Mouse (Mus musculus) ES-Bruce4 (cell line): ENCODE measurements around the gene Ltb4r2. TPM values are rescaled to one million over a fixed set of nuclear protein-coding genes. Genes with fewer than 3 reads are reported as not detected.

ENCODE experiments used
- H3K27ac ChIP-seq: 2 replicates; pipeline ENCODE4 v1.5.1; 2012; ENCODE audit warnings: low read length, inconsistent platforms; ENCODE audit not compliant: insufficient read depth
- H3K27me3 ChIP-seq: 2 replicates; pipeline ENCODE4 v1.6.1; 2012; ENCODE audit warnings: mild to moderate bottlenecking, low read length, inconsistent platforms; ENCODE audit not compliant: control insufficient read depth, poor library complexity, insufficient read depth, severe bottlenecking
- H3K36me3 ChIP-seq: 2 replicates; pipeline ENCODE4 v1.6.1; 2012; ENCODE audit warnings: inconsistent platforms, mild to moderate bottlenecking, low read length, moderate library complexity; ENCODE audit not compliant: control insufficient read depth, poor library complexity, insufficient read depth, severe bottlenecking
- H3K4me1 ChIP-seq: one replicate; pipeline ENCODE4 v1.8.1; 2011; ENCODE audit warnings: low read length; ENCODE audit not compliant: control insufficient read depth, insufficient read depth
- H3K4me3 ChIP-seq: 2 replicates; pipeline ENCODE4 v1.5.1; 2011; ENCODE audit warnings: low read depth, mild to moderate bottlenecking, low read length
- H3K9ac ChIP-seq: 2 replicates; pipeline ENCODE4 v1.6.1; 2012; ENCODE audit warnings: low read depth, mild to moderate bottlenecking, inconsistent platforms; ENCODE audit not compliant: poor library complexity, severe bottlenecking
- H3K9me3 ChIP-seq: replicated peaks from 2 replicates; pipeline ENCODE4 v1.6.1; 2012; ENCODE audit warnings: mild to moderate bottlenecking, low read length, inconsistent platforms; ENCODE audit not compliant: control insufficient read depth, poor library complexity, insufficient read depth, severe bottlenecking
- CTCF ChIP-seq: IDR thresholded peaks from one replicate; pipeline ENCODE4 v1.8.1; 2011; ENCODE audit warnings: low read depth, low read length
- EP300 ChIP-seq: IDR thresholded peaks from 2 replicates; pipeline ENCODE4 v1.6.1; 2011; ENCODE audit warnings: low read depth, low read length; ENCODE audit not compliant: insufficient read depth
- POLR2A ChIP-seq: IDR thresholded peaks from one replicate; pipeline ENCODE4 v1.8.1; 2011; ENCODE audit warnings: low read length; ENCODE audit not compliant: insufficient read depth
- polyA plus RNA-seq: library from polyadenylated mRNA; stranded (reverse); fragments of >200 nt; gene quantifications from 2 replicates; pipeline ENCODE4 v1.2.4, GENCODE M21; 2011; ENCODE audit warnings: low read depth; ENCODE audit not compliant: missing spikeins, insufficient read depth, insufficient read length

The Ltb4r2 gene
- polyA plus RNA-seq, 1 experiment = 5.3 TPM

GRCm38 (mm10) chr14:55733889-55734288, 27.3 kb upstream of the Ltb4r2 start:
- Histone ChIP-seq H3K27ac (no peak overlapping the region), H3K9ac (no peak overlapping the region), H3K27me3 (no peaks in the 10 kb centered on the region), H3K36me3 (no peaks in the 10 kb centered on the region; the same call in 1 of the 2 replicates), H3K4me3 (no peak overlapping the region), H3K4me1 (no peaks in the 10 kb centered on the region), H3K9me3 (no peaks in the 10 kb centered on the region)
- no peak for TF ChIP-seq CTCF
- no peak for TF ChIP-seq POLR2A
- TF ChIP-seq EP300 = no peak

GRCm38 (mm10) chr14:55734869-55735268, 26.4 kb upstream of the Ltb4r2 start:
- Histone ChIP-seq H3K27me3 (no peaks in the 10 kb centered on the region), H3K4me3 (no peak overlapping the region)

GRCm38 (mm10) chr14:55735334-55735733, 25.9 kb upstream of the Ltb4r2 start:
- Histone ChIP-seq H3K36me3 (no peaks in the 10 kb centered on the region; the same call in 1 of the 2 replicates), H3K27me3 (no peaks in the 10 kb centered on the region), H3K4me3 (no peak overlapping the region), H3K9ac (no peak overlapping the region), H3K9me3 (no peaks in the 10 kb centered on the region), H3K4me1 (no peaks in the 10 kb centered on the region), H3K27ac (no peak overlapping the region)
- TF ChIP-seq CTCF (no peak), POLR2A (no peak), EP300 (no peak)

More at GRCm38 (mm10) chr14:55734869-55735268, 26.4 kb upstream of the Ltb4r2 start:
- TF ChIP-seq POLR2A (no peak), EP300 (no peak), CTCF (no peak)
- H3K36me3 ChIP-seq = no peaks in the 10 kb centered on the region; the same call in 1 of the 2 replicates
- H3K27ac ChIP-seq = no peak overlapping the region
- H3K9ac ChIP-seq = no peak overlapping the region
- no peaks in the 10 kb centered on the region for H3K4me1 ChIP-seq
- no peaks in the 10 kb centered on the region for H3K9me3 ChIP-seq

GRCm38 (mm10) chr14:55735758-55736157, 25.5 kb upstream of the Ltb4r2 start:
- Histone ChIP-seq H3K36me3 (no peaks in the 10 kb centered on the region; the same call in 1 of the 2 replicates), H3K4me3 (no peak overlapping the region)
- no peak for TF ChIP-seq CTCF
- no peak for TF ChIP-seq POLR2A
- TF ChIP-seq EP300 = no peak

GRCm38 (mm10) chr14:55737086-55737687, 24.0 kb upstream of the Ltb4r2 start:
- Histone ChIP-seq H3K4me3 (no peak overlapping the region), H3K27me3 (no peaks in the 10 kb centered on the region), H3K9me3 (no peaks in the 10 kb centered on the region), H3K36me3 (no peaks in the 10 kb centered on the region; the same call in 1 of the 2 replicates), H3K9ac (no peak overlapping the region), H3K4me1 (no peaks in the 10 kb centered on the region), H3K27ac (no peak overlapping the region)
- TF ChIP-seq CTCF (no peak), EP300 (no peak), POLR2A (no peak)

More at GRCm38 (mm10) chr14:55735758-55736157, 25.5 kb upstream of the Ltb4r2 start:
- Histone ChIP-seq H3K27me3 (no peaks in the 10 kb centered on the region), H3K9me3 (no peaks in the 10 kb centered on the region), H3K9ac (no peak overlapping the region), H3K27ac (no peak overlapping the region), H3K4me1 (no peaks in the 10 kb centered on the region)

- TF ChIP-seq CTCF = peak; percentile 97
- TF ChIP-seq POLR2A = no peak
- H3K9me3 ChIP-seq = no peaks in the 10 kb centered on the region
- H3K4me1 ChIP-seq = no peaks in the 10 kb centered on the region
- no peak overlapping the region for H3K27ac ChIP-seq
- no peaks in the 10 kb centered on the region for H3K27me3 ChIP-seq
- peaks cover 9% of the 10 kb centered on the region; the same call in 1 of the 2 replicates for H3K36me3 ChIP-seq
- H3K9ac ChIP-seq = no peak overlapping the region
- no peak overlapping the region for H3K4me3 ChIP-seq
Observed at GRCm38 (mm10) chr14:55743711-55744110, 17.5 kb upstream of the Ltb4r2 start.
